Mouse (Mus musculus): ENCODE results near the gene Ptpn5.

GRCm38 (mm10) chr7:47134570-47134969, 1.1 kb upstream of the Ptpn5 start:
- TF ChIP-seq GATA1 (IDR thresholded peaks at IDR 0.05; ENCODE audit: borderline replicate concordance, low read length) (no peak), FLI1 (IDR thresholded peaks at IDR 0.05; ENCODE audit: low read length) (no peak)
